ENCODE assay signal across 9 mouse cellular contexts in the genomic region with DNA sequence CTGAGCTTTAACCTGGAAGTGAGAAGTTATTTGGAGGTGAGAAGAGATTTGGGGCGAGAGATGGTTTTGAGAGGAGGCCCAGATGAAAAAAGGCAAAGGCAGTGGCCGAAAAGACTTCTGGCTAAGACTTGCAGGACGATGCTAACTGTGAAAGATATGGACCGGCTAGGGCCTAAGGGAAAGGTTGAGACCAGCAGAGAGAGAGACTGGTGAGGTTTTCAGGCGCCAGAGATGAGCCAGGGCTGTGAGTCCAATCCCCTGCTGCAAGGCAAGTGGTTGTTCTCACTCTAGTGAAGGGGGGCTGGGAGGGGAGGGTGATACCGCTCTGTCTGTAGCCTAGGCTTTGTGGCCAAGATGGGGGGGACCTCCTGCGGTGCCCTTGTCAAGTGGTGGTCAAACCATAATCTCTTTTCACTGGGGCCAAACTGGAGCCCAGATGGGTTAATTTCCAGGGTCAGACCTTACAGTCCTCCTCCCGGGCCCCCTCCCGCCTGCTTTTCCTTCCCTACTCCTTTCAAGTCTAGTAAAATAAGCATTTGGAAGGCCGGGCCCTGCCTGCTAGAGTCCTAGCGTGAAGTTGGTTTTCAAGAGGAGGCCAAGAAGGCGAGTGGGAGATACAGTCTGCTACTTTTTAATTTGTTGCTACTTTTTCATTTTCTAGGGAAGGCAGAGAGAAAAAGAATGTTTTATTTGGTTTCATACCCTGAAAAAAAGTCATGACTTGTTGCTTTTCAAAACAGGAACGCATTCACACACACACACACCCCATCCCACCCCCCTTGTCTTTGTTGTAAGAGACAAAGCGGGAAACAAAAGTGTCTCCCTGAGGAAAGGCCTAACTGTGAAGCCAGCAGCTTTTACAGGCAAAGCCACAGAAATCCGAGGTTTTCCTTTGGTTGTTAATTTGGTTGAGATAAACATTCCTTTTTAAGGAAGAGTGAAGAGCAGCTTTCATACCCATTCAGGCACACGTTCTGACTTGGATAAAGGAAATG. TPM values are rescaled to one million over a fixed set of nuclear protein-coding genes. Genes with fewer than 3 reads are reported as not detected.
DNase-seq lines count a peak whose midpoint lies in the region; ATAC-seq lines count a peak whose summit lies in the region.
"Had no signal": no experiment of that assay in that cellular context is flagged by ENCODE, and none has a peak within 500 bp of the region (broad histone marks: within the 10 kb centered on the region; RNA-seq: fewer than 3 reads in every experiment).

No protein-coding gene starts in this region.

- peaks cover 44% of the 10 kb centered on the region for H3K4me1 ChIP-seq in embryonic facial prominence, embryonic 14.5 days (ENCODE audit: control insufficient read depth, insufficient read depth, low read length)
- peaks cover 34% of the 10 kb centered on the region for H3K4me1 ChIP-seq in midbrain, embryonic 14.5 days (ENCODE audit: control insufficient read depth, insufficient read depth, low read length)

- no peak for ATAC-seq in embryonic facial prominence, embryonic 14.5 days (ENCODE audit: low read depth)
- no peak for ATAC-seq in midbrain, embryonic 14.5 days (ENCODE audit: low FRiP score, low TSS enrichment)
- ATAC-seq in CD4-positive, CD25-positive, alpha-beta regulatory T cell, adult 4 months = no peak

- H3K4me2 ChIP-seq in embryonic facial prominence, embryonic 14.5 days (ENCODE audit: low read depth, low read length) = peak overlapping the region; percentile 99
- H3K4me2 ChIP-seq in midbrain, embryonic 14.5 days (ENCODE audit: low read length) = peak overlapping the region; percentile 98

- peak overlapping the region; percentile 97 for H3K27ac ChIP-seq in embryonic facial prominence, embryonic 14.5 days (replicated peaks; ENCODE audit: low read depth, low read length)
- peak overlapping the region; percentile 49 for H3K27ac ChIP-seq in midbrain, embryonic 14.5 days (replicated peaks; ENCODE audit: low read depth, low read length)
- H3K27ac ChIP-seq: heart, adult 2 months had no signal

- intact Hi-C loops in gastrocnemius, postnatal 14 days (cut with DNase I; ENCODE audit: low total_unique reads) = loop anchor here (5.0 kb wide), 1 partner anchor 32 kb away; a partner anchor contains a TSS

- WGBS in embryonic facial prominence, embryonic 14.5 days = 5% methylated on average over 16 of the region's 16 CpGs
- 5% methylated on average over 16 of the region's 16 CpGs for WGBS in midbrain, embryonic 14.5 days

- H3K36me3 ChIP-seq in embryonic facial prominence, embryonic 14.5 days (ENCODE audit: control insufficient read depth, insufficient read depth, low read length) = peaks cover 31% of the 10 kb centered on the region
- H3K36me3 ChIP-seq in midbrain, embryonic 14.5 days (ENCODE audit: control insufficient read depth, insufficient read depth, low read length) = no peaks in the 10 kb centered on the region

- no peaks in the 10 kb centered on the region for H3K27me3 ChIP-seq in embryonic facial prominence, embryonic 14.5 days (replicated peaks; ENCODE audit: control insufficient read depth, insufficient read depth, low read length)
- H3K27me3 ChIP-seq in midbrain, embryonic 14.5 days (ENCODE audit: control insufficient read depth, insufficient read depth, low read length) = peaks cover 18% of the 10 kb centered on the region; the same call in 1 of the 2 replicates

- H3K9ac ChIP-seq in embryonic facial prominence, embryonic 14.5 days (ENCODE audit: low read depth, low read length) = peak overlapping the region; percentile 95
- H3K9ac ChIP-seq in midbrain, embryonic 14.5 days (replicated peaks; ENCODE audit: low read length) = peak overlapping the region; percentile 28; the same call in 1 of the 2 replicates

- DNase-seq in gastrocnemius, adult 18-20 months (ENCODE audit: low spot score) = peak; percentile 40
- DNase-seq in gastrocnemius, postnatal 14 days = no peak
- DNase-seq in R1 (ENCODE audit: low read depth, low spot score) = peak; percentile 80
- peak; percentile 55 for DNase-seq in embryonic facial prominence, embryonic 14.5 days (ENCODE audit: low spot score)
- DNase-seq in kidney, postnatal 10 days = peak; percentile 57
- peak; percentile 60 for DNase-seq in midbrain, embryonic 14.5 days
- no peak for DNase-seq in right cerebral cortex, postnatal 25 days

- peak overlapping the region; percentile 73 for H3K4me3 ChIP-seq in embryonic facial prominence, embryonic 14.5 days (ENCODE audit: low read depth, low read length)
- peak overlapping the region; percentile 58 for H3K4me3 ChIP-seq in midbrain, embryonic 14.5 days (replicated peaks; ENCODE audit: low read depth, low read length)

- H3K9me3 ChIP-seq in embryonic facial prominence, embryonic 14.5 days (ENCODE audit: control insufficient read depth, low read length) = no peaks in the 10 kb centered on the region
- H3K9me3 ChIP-seq in midbrain, embryonic 14.5 days (ENCODE audit: control insufficient read depth, low read length) = no peaks in the 10 kb centered on the region

RNA-seq across cellular contexts. Expression of a gene that starts 2.9 kb away (rescaled TPM):
- total RNA-seq in gastrocnemius, adult 18-20 months (2021) = 10 to 100 TPM; 25.9 to 52.4 TPM
- 10 to 100 TPM; 21.6 to 26.0 TPM for total RNA-seq in gastrocnemius, postnatal 14 days (2021)
- 13.8 and 16.6 TPM in 2 replicates for polyA plus RNA-seq in embryonic facial prominence, embryonic 14.5 days (2014; fragmentation: Nextera tagmentation; extraction: Ambion mirVana)
- 4.2 TPM in 2 replicates for polyA plus RNA-seq in midbrain, embryonic 14.5 days (2014; fragmentation: Nextera tagmentation; extraction: Ambion mirVana)
- not detected for polyA plus RNA-seq in CD4-positive, CD25-positive, alpha-beta regulatory T cell, adult 4 months (2017; shearing (Covaris generic))

RNA-seq across cellular contexts. Expression of a gene that starts 31.0 kb away (rescaled TPM):
- total RNA-seq in gastrocnemius, adult 18-20 months (2021) = 1 to 10 TPM in 1 of 2 experiments, under 1 TPM in 1; 0.87 to 1.4 TPM
- total RNA-seq in gastrocnemius, postnatal 14 days (2021) = under 1 TPM; 0.49 to 0.53 TPM
- 1.6 and 5.9 TPM in 2 replicates for polyA plus RNA-seq in embryonic facial prominence, embryonic 14.5 days (2014; fragmentation: Nextera tagmentation; extraction: Ambion mirVana)
- polyA plus RNA-seq in midbrain, embryonic 14.5 days (2014; fragmentation: Nextera tagmentation; extraction: Ambion mirVana) = 7.9 and 10.3 TPM in 2 replicates
- polyA plus RNA-seq in CD4-positive, CD25-positive, alpha-beta regulatory T cell, adult 4 months (2017; shearing (Covaris generic)) = 1 to 10 TPM; 1.1 to 2.2 TPM

Comparison
In these comparisons a context has a peak if more than half of its experiments do, and no peak if none do; other contexts are left out.
1. DNase-seq: peak in gastrocnemius, adult 18-20 months (single experiment), R1 (single experiment), embryonic facial prominence, embryonic 14.5 days (single experiment), kidney, postnatal 10 days (single experiment) and midbrain, embryonic 14.5 days (single experiment); none in gastrocnemius, postnatal 14 days (single experiment) and right cerebral cortex, postnatal 25 days (single experiment).